Mouse (Mus musculus) forebrain, embryonic 12.5 days (tissue): Measurements from ENCODE around the gene Zc3h15. TPM values are rescaled to one million over a fixed set of nuclear protein-coding genes. Genes with fewer than 3 reads are reported as not detected.
"Not testable (repeated sequence)": the region's sequence is repeated elsewhere in the genome, so short reads cannot be mapped to it uniquely, and the experiment has no call there.

Experiments used
- ATAC-seq: fragments of 200-750 bp; cut with Nextera tagmentation; 2 replicates; pipeline ENCODE4 v1.8.0; 2017; ENCODE audit warnings: moderate TSS enrichment; ENCODE audit not compliant: low FRiP score
- H3K27ac ChIP-seq: fragments of 300-500 bp; sonication (generic); 2 replicates; pipeline ENCODE4 v1.5.1; 2016; ENCODE audit warnings: mild to moderate bottlenecking
- H3K27me3 ChIP-seq: fragments of 300-500 bp; sonication (generic); 2 replicates; pipeline ENCODE4 v1.6.1; 2016; ENCODE audit warnings: mild to moderate bottlenecking
- H3K36me3 ChIP-seq: fragments of 300-500 bp; sonication (generic); replicated peaks from 2 replicates; pipeline ENCODE4 v1.6.1; 2016; ENCODE audit warnings: mild to moderate bottlenecking
- H3K4me1 ChIP-seq: fragments of 300-500 bp; sonication (generic); 2 replicates; pipeline ENCODE4 v1.6.1; 2016
- H3K4me2 ChIP-seq: fragments of 300-500 bp; sonication (generic); 2 replicates; pipeline ENCODE4 v1.6.1; 2016; ENCODE audit warnings: mild to moderate bottlenecking, moderate library complexity
- H3K4me3 ChIP-seq: fragments of 300-500 bp; sonication (generic); replicated peaks from 2 replicates; pipeline ENCODE4 v1.5.1; 2016; ENCODE audit warnings: mild to moderate bottlenecking
- H3K9ac ChIP-seq: fragments of 300-500 bp; sonication (generic); 2 replicates; pipeline ENCODE4 v1.6.1; 2016; ENCODE audit warnings: mild to moderate bottlenecking
- H3K9me3 ChIP-seq: fragments of 300-500 bp; sonication (generic); 2 replicates; pipeline ENCODE4 v1.6.1; 2016
- WGBS: fragments of 180-500 bp; shearing (Covaris S2); methylation state at CpG from one replicate; pipeline ENCODE4 v1.1.7; 2016; 5-methylcytosine and 5-hydroxymethylcytosine counted together
- polyA plus RNA-seq: library from polyadenylated mRNA; unstranded; fragments of >200 nt; fragmentation: Nextera tagmentation; extraction: Ambion mirVana; gene quantifications from 2 replicates; pipeline ENCODE4 v1.2.1, GENCODE M21; 2016

Gene Zc3h15
- polyA plus RNA-seq, 1 experiment from 2014 or later: 198 TPM

DNA sequence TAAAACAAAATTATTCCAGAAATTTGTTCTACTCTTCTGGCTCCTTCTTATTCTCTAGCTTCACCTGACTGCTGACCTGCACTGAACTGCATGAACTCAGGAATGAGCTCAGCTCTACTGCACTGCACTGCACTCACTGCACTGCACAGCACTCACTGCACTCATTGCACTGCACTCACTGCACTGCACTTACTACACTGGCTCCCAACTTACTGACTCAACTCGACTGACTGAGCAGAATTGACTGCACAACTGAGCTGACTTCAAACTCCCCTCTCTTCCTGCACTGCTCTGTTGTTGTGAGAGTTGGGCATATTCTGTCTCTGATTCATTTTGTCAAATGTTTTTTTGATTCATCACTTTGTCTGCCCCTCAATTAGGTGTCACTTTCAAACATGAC lies 55.1 kb downstream of the Zc3h15 start:
- Histone ChIP-seq H3K4me1 (no peaks in the 10 kb centered on the region), H3K4me3 (no peak overlapping the region), H3K9me3 (no peaks in the 10 kb centered on the region), H3K36me3 (no peaks in the 10 kb centered on the region), H3K27me3 (no peaks in the 10 kb centered on the region), H3K27ac (no peak overlapping the region), H3K9ac (no peak overlapping the region), H3K4me2 (no peak overlapping the region)
- no peak for ATAC-seq
- 43% methylated on average over 1 of the region's 1 CpGs for WGBS

DNA sequence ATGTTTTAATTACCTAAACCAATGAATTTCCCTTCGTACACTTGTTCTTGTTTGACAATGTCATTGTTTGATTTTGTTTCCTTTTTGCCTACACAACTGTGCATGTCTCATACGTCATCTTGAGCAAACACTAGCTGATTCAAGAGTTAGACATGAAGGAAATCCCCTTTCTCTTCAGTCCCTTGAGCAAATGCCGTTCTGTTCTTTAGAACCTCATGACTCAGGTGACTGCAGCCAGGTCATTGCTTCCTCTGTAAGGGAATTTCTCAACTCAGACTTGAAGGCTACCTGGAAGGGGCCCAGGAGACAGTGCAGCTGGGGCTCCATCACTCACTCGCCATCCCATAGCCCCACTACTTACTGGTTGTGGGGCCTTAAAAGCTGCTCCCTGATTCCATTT lies 56.4 kb downstream of the Zc3h15 start:
- Histone ChIP-seq H3K4me2 (no peak overlapping the region), H3K4me1 (no peaks in the 10 kb centered on the region), H3K27me3 (no peaks in the 10 kb centered on the region), H3K27ac (no peak overlapping the region), H3K9me3 (no peaks in the 10 kb centered on the region), H3K36me3 (no peaks in the 10 kb centered on the region), H3K4me3 (no peak overlapping the region), H3K9ac (no peak overlapping the region)
- WGBS: 86% methylated on average over 4 of the region's 4 CpGs
- no peak for ATAC-seq

DNA sequence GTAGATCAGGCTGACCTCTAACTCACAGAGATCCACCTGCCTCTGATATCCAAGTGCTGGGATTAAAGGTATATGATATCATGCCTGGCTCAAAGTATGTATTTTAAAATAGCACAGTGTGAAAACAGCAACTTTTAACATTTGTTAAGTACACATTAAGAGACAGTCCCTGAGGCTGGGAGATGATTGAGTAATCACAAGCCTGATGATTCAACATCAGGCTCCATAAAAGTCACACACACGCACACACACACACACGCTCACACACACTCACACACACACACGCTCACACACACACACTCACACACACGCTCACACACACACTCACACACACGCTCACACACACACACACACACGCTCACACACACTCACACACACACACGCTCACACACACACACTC lies 58.2 kb downstream of the Zc3h15 start:
- Histone ChIP-seq H3K9ac (no peak overlapping the region), H3K4me3 (no peak overlapping the region), H3K9me3 (no peaks in the 10 kb centered on the region), H3K36me3 (no peaks in the 10 kb centered on the region), H3K27ac (no peak overlapping the region), H3K4me1 (no peaks in the 10 kb centered on the region), H3K27me3 (no peaks in the 10 kb centered on the region), H3K4me2 (no peak overlapping the region)
- 94% methylated on average over 7 of the region's 7 CpGs for WGBS
- ATAC-seq: no peak

DNA sequence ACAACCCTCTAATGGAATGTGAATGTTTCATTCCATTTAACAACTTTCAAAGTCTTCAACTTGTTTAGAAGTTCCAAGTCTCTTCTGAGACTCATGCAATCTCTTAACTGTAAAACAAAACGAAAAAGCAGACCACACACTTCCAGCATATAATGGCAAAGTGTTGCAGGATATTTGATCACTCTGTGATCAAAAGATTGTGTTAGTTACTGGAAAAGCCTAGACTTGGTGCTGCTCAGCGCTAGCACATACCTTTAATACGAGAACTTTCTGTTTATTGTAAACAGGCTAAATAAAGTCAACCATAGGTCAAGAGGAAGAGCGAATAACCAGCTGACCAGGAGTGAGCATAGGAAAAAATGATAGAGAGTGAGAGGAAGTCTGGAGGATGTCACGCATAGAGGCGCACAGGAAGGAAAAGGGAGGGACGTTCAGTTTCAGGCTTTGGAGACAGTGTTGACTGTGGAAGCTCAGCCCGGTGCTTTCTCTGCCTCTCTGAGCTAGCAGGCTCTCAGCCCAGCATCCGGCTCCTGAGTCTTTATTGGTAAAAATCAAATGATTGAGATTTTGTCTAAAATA lies 61.4 kb downstream of the Zc3h15 start:
- 87% methylated on average over 9 of the region's 9 CpGs for WGBS
- ATAC-seq: no peak
- no peak overlapping the region for H3K27ac ChIP-seq

DNA sequence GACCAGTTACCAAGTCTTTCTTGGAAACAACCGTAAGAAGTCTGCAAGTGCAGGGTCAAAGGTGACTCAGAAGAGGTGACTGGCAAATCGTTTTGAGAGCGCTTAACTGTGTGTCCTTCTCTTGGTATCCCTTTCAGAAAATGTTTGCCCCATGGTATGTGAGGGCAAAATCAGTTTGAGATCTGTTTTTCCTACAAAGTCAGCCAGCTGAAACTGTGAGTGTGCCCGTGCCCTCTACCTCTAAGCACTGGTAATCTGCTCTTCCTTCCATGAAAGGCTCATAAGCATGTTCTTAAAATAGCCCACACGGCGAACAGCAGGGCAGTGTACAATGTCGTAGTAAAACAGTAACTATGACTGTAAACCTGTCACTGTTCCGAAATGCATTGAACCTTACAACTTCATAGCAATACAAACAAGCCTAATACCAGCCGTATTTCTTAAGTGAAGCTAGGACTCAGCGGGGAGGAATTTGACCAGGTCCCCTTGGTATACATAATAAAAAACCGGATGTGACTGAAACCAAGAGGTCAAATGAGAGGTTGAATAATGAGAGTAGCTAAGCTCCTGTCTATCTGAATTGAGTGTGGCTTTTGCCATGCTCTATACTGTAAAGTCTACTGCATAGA lies 65.8 kb downstream of the Zc3h15 start:
- WGBS: 84% methylated on average over 11 of the region's 11 CpGs
- H3K4me2 ChIP-seq: no peak overlapping the region
- no peak overlapping the region for H3K4me3 ChIP-seq
- H3K36me3 ChIP-seq: no peaks in the 10 kb centered on the region
- no peak overlapping the region for H3K9ac ChIP-seq
- no peaks in the 10 kb centered on the region for H3K27me3 ChIP-seq
- no peak for ATAC-seq
- no peaks in the 10 kb centered on the region for H3K9me3 ChIP-seq
- H3K4me1 ChIP-seq: no peaks in the 10 kb centered on the region
- no peak overlapping the region for H3K27ac ChIP-seq

More for the DNA sequence above, 61.4 kb downstream of the Zc3h15 start:
- H3K4me3 ChIP-seq: no peak overlapping the region
- H3K9me3 ChIP-seq: no peaks in the 10 kb centered on the region
- no peaks in the 10 kb centered on the region for H3K4me1 ChIP-seq
- H3K4me2 ChIP-seq: no peak overlapping the region
- H3K9ac ChIP-seq: no peak overlapping the region
- no peaks in the 10 kb centered on the region for H3K36me3 ChIP-seq
- H3K27me3 ChIP-seq: no peaks in the 10 kb centered on the region

DNA sequence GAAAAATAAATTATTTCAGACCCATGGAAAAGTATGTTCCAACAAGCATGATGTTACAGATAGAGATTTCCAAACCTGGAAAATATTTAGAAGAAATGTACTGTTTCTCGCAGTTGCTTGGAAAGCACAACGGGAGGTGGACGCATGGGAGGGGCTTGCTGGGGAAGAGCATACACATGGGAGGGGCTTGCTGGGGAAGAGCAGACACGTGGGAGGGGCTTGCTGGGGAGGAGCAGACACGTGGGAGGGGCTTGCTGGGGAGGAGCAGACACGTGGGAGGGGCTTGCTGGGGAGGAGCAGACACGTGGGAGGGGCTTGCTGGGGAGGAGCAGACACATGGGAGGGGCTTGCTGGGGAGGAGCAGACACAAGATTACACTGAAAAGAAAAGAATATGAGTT lies 69.0 kb downstream of the Zc3h15 start:
- H3K4me3 ChIP-seq, H3K36me3 ChIP-seq, H3K4me2 ChIP-seq, H3K9me3 ChIP-seq, ATAC-seq, H3K4me1 ChIP-seq, H3K27ac ChIP-seq, H3K27me3 ChIP-seq, H3K9ac ChIP-seq: not testable (repeated sequence)
- WGBS: 67% methylated on average over 7 of the region's 7 CpGs

DNA sequence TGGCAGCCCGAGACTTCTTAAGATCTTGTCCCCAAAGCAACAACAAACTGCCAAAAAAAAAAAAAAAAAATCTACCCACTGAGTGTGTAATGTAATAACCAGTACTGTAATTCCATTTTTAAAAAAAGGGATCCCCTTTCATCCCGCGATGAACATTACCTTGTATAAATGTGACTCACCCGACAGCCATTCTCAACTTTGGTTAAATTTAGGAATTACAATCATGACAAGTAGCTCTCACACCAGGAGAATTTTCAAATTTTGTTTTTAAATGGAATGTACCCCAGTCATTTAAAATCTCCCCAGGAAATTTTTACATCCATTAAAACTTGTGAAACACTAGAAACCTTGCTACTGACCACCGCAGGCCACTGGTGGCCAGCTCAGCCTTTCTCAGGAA lies 69.7 kb downstream of the Zc3h15 start:
- Histone ChIP-seq H3K9ac (no peak overlapping the region), H3K4me3 (no peak overlapping the region), H3K27ac (no peak overlapping the region), H3K4me1 (no peaks in the 10 kb centered on the region), H3K36me3 (no peaks in the 10 kb centered on the region), H3K27me3 (no peaks in the 10 kb centered on the region), H3K4me2 (no peak overlapping the region), H3K9me3 (no peaks in the 10 kb centered on the region)
- no peak for ATAC-seq
- WGBS: 97% methylated on average over 5 of the region's 5 CpGs

Other genes starting within 250 kb of the Zc3h15 start
- gene Itgav, start 80.0 kb downstream of the Zc3h15 start, polyA plus RNA-seq: 44.4 and 46.5 TPM in 2 replicates
- gene Fam171b, start 168.2 kb downstream of the Zc3h15 start, polyA plus RNA-seq: 57.9 and 68.7 TPM in 2 replicates